Mouse (Mus musculus) adrenal gland, postnatal 4 days (tissue): ENCODE measurements at regions not wholly inside any gene's neighbourhood (a gene's known extent, or its start where the extent isn't known, plus 50 kb on each side); places are given as distances from the start of the nearest gene placed in this dataset.

Experiments used
- DNase-seq, 2 experiments: peaks; one replicate each; pipeline ENCODE4 v3.0.0; 2021 to 2022; ENCODE audit warnings: low spot score in 2 of 2, mixed read lengths in 2 of 2

DNA sequence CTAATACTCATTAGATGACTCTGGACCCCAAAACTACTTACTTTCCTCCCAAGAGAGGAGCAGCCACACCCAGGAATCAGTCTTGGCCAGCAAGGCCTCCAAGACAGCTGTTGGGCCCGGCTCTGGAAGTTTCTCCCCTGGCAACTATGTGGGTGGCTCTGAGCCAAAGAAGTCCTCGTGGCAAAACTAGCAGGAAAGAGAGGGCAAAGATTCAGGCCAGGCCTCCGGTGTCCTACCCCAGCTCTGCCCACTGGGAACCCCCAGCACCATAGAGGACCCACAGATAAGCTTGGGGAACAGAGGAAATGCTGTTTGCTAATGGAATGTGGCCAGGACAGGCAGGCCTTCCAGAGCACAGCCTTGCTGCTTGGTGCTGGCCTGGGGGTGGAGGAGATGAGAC, 51.9 kb upstream of the Kdm8 start:
- no peak for DNase-seq

DNA sequence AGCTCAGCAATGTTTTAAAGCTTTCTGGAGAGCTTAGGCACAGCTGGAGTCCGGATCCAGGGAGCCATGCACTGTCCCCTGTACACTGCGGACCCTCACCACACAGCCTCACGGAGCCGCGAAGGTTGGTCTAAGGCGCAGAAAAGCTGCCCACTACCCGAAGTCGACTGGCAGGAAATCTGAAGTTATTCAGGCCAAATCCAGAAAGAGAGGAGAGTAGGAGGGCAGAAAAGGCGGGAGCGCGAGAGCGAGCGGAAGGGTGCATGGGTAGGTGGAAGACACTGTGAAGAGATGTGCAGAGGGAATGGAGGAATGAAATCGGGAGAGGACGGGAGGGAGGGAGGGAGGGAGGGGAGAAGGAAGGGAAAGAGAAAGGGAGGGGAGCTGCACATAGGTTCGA, 51.2 kb upstream of the Kdm8 start:
- DNase-seq, result no peak

DNA sequence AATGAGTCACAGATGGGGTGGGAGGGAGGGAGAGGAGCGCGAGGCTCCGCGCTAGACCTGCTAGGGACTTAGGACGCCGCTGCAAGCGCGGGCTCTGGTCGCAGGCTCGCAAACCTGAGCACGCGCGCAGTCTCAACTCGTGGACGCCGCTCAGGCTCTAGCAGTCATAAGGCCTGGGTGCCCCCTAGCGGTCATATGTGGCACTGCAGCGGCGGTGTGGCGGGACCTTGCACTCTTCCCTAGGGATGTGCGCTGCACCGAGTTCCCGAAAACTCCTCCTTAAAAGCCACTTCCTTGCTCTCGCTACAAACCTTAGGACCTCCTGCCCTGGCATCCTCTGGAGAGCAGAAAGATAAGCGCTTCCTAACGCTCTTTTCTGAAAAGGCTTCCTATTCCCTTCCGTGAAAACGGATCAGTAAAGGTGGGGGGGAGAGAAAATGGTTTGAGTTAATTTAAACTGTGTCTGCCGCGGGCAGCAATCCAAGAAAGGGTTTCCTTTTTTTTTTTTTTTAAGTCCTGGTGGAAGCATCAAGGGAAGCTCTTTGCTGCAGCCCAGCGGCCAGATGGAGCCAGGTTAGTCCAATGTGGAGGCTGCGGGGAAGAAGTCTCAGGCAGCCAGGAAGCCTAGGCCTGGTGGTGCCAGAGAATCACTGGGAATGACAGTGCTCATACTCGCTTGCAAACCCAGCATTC, 50.7 kb upstream of the Kdm8 start:
- peak; percentile 96 to 97 for DNase-seq
